In genomic region chr17:33954646-33955554, GRCm38 (mm10) we compare ENCODE assay signal across 7 mouse cellular contexts. TPM values are rescaled to one million over a fixed set of nuclear protein-coding genes. Genes with fewer than 3 reads are reported as not detected.
DNase-seq lines count a peak whose midpoint lies in the region; ATAC-seq and TF ChIP-seq lines count a peak whose summit lies in the region.

No protein-coding gene starts in this region.

- peak overlapping the region; percentile 94 for H3K9ac ChIP-seq in forebrain, embryonic 16.5 days (replicated peaks; ENCODE audit: low read depth, low read length)
- peak overlapping the region; percentile 96 for H3K9ac ChIP-seq in limb, embryonic 14.5 days (ENCODE audit: low read depth, low read length, severe bottlenecking)

- DNase-seq in lung, adult 18-20 months: peak; percentile 3 to 44
- DNase-seq in lung, postnatal 4 days: no peak
- no peak for DNase-seq in limb, embryonic 14.5 days (ENCODE audit: low spot score)
- no peak for DNase-seq in urinary bladder, adult 18-20 months (ENCODE audit: low spot score in 2 of 2)

- H3K4me1 ChIP-seq in brown adipose tissue, adult 24 weeks (ENCODE audit: control insufficient read depth, insufficient read depth, insufficient read length, low read length): peaks cover 4% of the 10 kb centered on the region; the same call in 1 of the 2 replicates
- H3K4me1 ChIP-seq in forebrain, embryonic 16.5 days (replicated peaks; ENCODE audit: control insufficient read depth, insufficient read depth, low read length): peaks cover 51% of the 10 kb centered on the region
- H3K4me1 ChIP-seq in limb, embryonic 14.5 days (ENCODE audit: control insufficient read depth, insufficient read depth, low read length): peaks cover 38% of the 10 kb centered on the region
- peaks cover 29% of the 10 kb centered on the region for H3K4me1 ChIP-seq in olfactory bulb, adult 2 months (ENCODE audit: control insufficient read depth, insufficient read depth, low read length)

- H3K9me3 ChIP-seq in forebrain, embryonic 16.5 days (ENCODE audit: control insufficient read depth, low read length): no peaks in the 10 kb centered on the region
- no peaks in the 10 kb centered on the region for H3K9me3 ChIP-seq in limb, embryonic 14.5 days (ENCODE audit: control insufficient read depth, low read length)

- H3K4me2 ChIP-seq in forebrain, embryonic 16.5 days (ENCODE audit: low read length): peak overlapping the region; percentile 82
- H3K4me2 ChIP-seq in limb, embryonic 14.5 days (replicated peaks; ENCODE audit: low read depth, low read length, severe bottlenecking): peak overlapping the region; percentile 99

- peaks cover 10% of the 10 kb centered on the region for H3K36me3 ChIP-seq in forebrain, embryonic 16.5 days (ENCODE audit: control insufficient read depth, insufficient read depth)
- peaks cover 60% of the 10 kb centered on the region for H3K36me3 ChIP-seq in limb, embryonic 14.5 days (ENCODE audit: control insufficient read depth, insufficient read depth, low read length)

- ATAC-seq in forebrain, embryonic 16.5 days: peak; percentile 39
- ATAC-seq in limb, embryonic 14.5 days (ENCODE audit: low FRiP score, low read depth): peak; percentile 7

- TF ChIP-seq CTCF in olfactory bulb, adult 2 months (IDR thresholded peaks at IDR 0.05; ENCODE audit: insufficient read depth, low read depth, low read length): no peak

- TF ChIP-seq POLR2A in limb, embryonic 14.5 days (IDR thresholded peaks at IDR 0.05; ENCODE audit: borderline replicate concordance, extremely low read depth, insufficient read depth, insufficient read length): no peak
- no peak for TF ChIP-seq POLR2A in olfactory bulb, adult 2 months (IDR thresholded peaks at IDR 0.05; ENCODE audit: insufficient read depth, low read depth, low read length)

- H3K27me3 ChIP-seq in forebrain, embryonic 16.5 days (replicated peaks; ENCODE audit: control insufficient read depth, insufficient read depth, low read length): no peaks in the 10 kb centered on the region
- no peaks in the 10 kb centered on the region for H3K27me3 ChIP-seq in limb, embryonic 14.5 days (ENCODE audit: control insufficient read depth, insufficient read depth, low read length)

- H3K27ac ChIP-seq in brown adipose tissue, adult 24 weeks (replicated peaks; ENCODE audit: low read depth, low read length): peak overlapping the region; percentile 62
- H3K27ac ChIP-seq in forebrain, embryonic 16.5 days (ENCODE audit: low read length): peak overlapping the region; percentile 88
- H3K27ac ChIP-seq in limb, embryonic 14.5 days (replicated peaks; ENCODE audit: low read depth, low read length): peak overlapping the region; percentile 91
- H3K27ac ChIP-seq in olfactory bulb, adult 2 months (ENCODE audit: insufficient read depth, low read depth, low read length): peak overlapping the region; percentile 30; the same call in 1 of the 2 replicates

- WGBS in forebrain, embryonic 16.5 days: 2% methylated on average over 33 of the region's 33 CpGs
- WGBS in limb, embryonic 14.5 days: 1% methylated on average over 33 of the region's 33 CpGs
- under 1% methylated on average over 33 of the region's 33 CpGs for WGBS in olfactory bulb, adult 2 months

- peak overlapping the region; percentile 90 for H3K4me3 ChIP-seq in brown adipose tissue, adult 24 weeks (ENCODE audit: insufficient read depth, low read depth, low read length)
- H3K4me3 ChIP-seq in forebrain, embryonic 16.5 days (replicated peaks; ENCODE audit: low read length): peak overlapping the region; percentile 85
- peak overlapping the region; percentile 95 for H3K4me3 ChIP-seq in limb, embryonic 14.5 days (replicated peaks; ENCODE audit: low read length)
- peak overlapping the region; percentile 83 for H3K4me3 ChIP-seq in olfactory bulb, adult 2 months (ENCODE audit: insufficient read depth, low read depth, low read length)

RNA-seq across cellular contexts. Expression of gene Vps52, which starts 0.7 kb away (rescaled TPM):
- 23.9 and 29.3 TPM in 2 replicates for polyA plus RNA-seq in brown adipose tissue, adult 24 weeks (2012; ENCODE audit: insufficient read depth, insufficient read length, missing spikeins)
- 79.5 and 81.0 TPM in 2 replicates for polyA plus RNA-seq in forebrain, embryonic 16.5 days (2015; fragmentation: Nextera tagmentation; extraction: Ambion mirVana)
- 48.8 and 62.7 TPM in 2 replicates for polyA plus RNA-seq in limb, embryonic 14.5 days (2012; rRNA removed)
- 38.6 and 43.4 TPM in 2 replicates for polyA plus RNA-seq in limb, embryonic 14.5 days (2014; fragmentation: Nextera tagmentation; extraction: Ambion mirVana)
- not detected in 2 replicates for polyA plus RNA-seq in olfactory bulb, adult 2 months (2012; ENCODE audit: insufficient read depth, insufficient read length, low replicate concordance, missing spikeins)

RNA-seq across cellular contexts. Expression of gene Rps18, which starts 0.9 kb away (rescaled TPM):
- 635 and 763 TPM in 2 replicates for polyA plus RNA-seq in brown adipose tissue, adult 24 weeks (2012; ENCODE audit: insufficient read depth, insufficient read length, missing spikeins)
- 811 and 837 TPM in 2 replicates for polyA plus RNA-seq in forebrain, embryonic 16.5 days (2015; fragmentation: Nextera tagmentation; extraction: Ambion mirVana)
- polyA plus RNA-seq in limb, embryonic 14.5 days (2012; rRNA removed): 1,284 and 1,402 TPM in 2 replicates
- polyA plus RNA-seq in limb, embryonic 14.5 days (2014; fragmentation: Nextera tagmentation; extraction: Ambion mirVana): 2,129 and 2,245 TPM in 2 replicates
- polyA plus RNA-seq in olfactory bulb, adult 2 months (2012; ENCODE audit: insufficient read depth, insufficient read length, low replicate concordance, missing spikeins): 1,298 TPM in 1 of 2 replicates, not detected in the other

RNA-seq across cellular contexts. Expression of gene B3galt4, which starts 3.6 kb away (rescaled TPM):
- polyA plus RNA-seq in brown adipose tissue, adult 24 weeks (2012; ENCODE audit: insufficient read depth, insufficient read length, missing spikeins): 2.2 and 2.4 TPM in 2 replicates
- polyA plus RNA-seq in forebrain, embryonic 16.5 days (2015; fragmentation: Nextera tagmentation; extraction: Ambion mirVana): 10.0 and 13.2 TPM in 2 replicates
- 7.7 and 9.3 TPM in 2 replicates for polyA plus RNA-seq in limb, embryonic 14.5 days (2012; rRNA removed)
- polyA plus RNA-seq in limb, embryonic 14.5 days (2014; fragmentation: Nextera tagmentation; extraction: Ambion mirVana): 4.0 and 6.6 TPM in 2 replicates
- not detected in 2 replicates for polyA plus RNA-seq in olfactory bulb, adult 2 months (2012; ENCODE audit: insufficient read depth, insufficient read length, low replicate concordance, missing spikeins)

RNA-seq across cellular contexts. Expression of gene Wdr46, which starts 14.4 kb away (rescaled TPM):
- polyA plus RNA-seq in brown adipose tissue, adult 24 weeks (2012; ENCODE audit: insufficient read depth, insufficient read length, missing spikeins): 6.6 and 10.1 TPM in 2 replicates
- polyA plus RNA-seq in forebrain, embryonic 16.5 days (2015; fragmentation: Nextera tagmentation; extraction: Ambion mirVana): 26.1 and 29.4 TPM in 2 replicates
- 30.5 and 30.9 TPM in 2 replicates for polyA plus RNA-seq in limb, embryonic 14.5 days (2012; rRNA removed)
- 21.6 and 25.0 TPM in 2 replicates for polyA plus RNA-seq in limb, embryonic 14.5 days (2014; fragmentation: Nextera tagmentation; extraction: Ambion mirVana)
- polyA plus RNA-seq in olfactory bulb, adult 2 months (2012; ENCODE audit: insufficient read depth, insufficient read length, low replicate concordance, missing spikeins): not detected in 2 replicates

RNA-seq across cellular contexts. Expression of gene Pfdn6, which starts 14.8 kb away (rescaled TPM):
- polyA plus RNA-seq in brown adipose tissue, adult 24 weeks (2012; ENCODE audit: insufficient read depth, insufficient read length, missing spikeins): 83.2 and 131 TPM in 2 replicates
- 182 and 196 TPM in 2 replicates for polyA plus RNA-seq in forebrain, embryonic 16.5 days (2015; fragmentation: Nextera tagmentation; extraction: Ambion mirVana)
- polyA plus RNA-seq in limb, embryonic 14.5 days (2012; rRNA removed): 53.6 and 104 TPM in 2 replicates
- polyA plus RNA-seq in limb, embryonic 14.5 days (2014; fragmentation: Nextera tagmentation; extraction: Ambion mirVana): 135 and 142 TPM in 2 replicates
- polyA plus RNA-seq in olfactory bulb, adult 2 months (2012; ENCODE audit: insufficient read depth, insufficient read length, low replicate concordance, missing spikeins): not detected in 2 replicates

Comparison
In these comparisons a context has a peak if more than half of its experiments do, and no peak if none do; other contexts are left out.
1. DNase-seq: peak in lung, adult 18-20 months (2 of 2); none in lung, postnatal 4 days (0 of 2), limb, embryonic 14.5 days (single experiment) and urinary bladder, adult 18-20 months (0 of 2).
2. H3K27ac ChIP-seq: peak in every context shown above with its lines; median percentile 91 in limb, embryonic 14.5 days; 88 in forebrain, embryonic 16.5 days; 62 in brown adipose tissue, adult 24 weeks; 30 in olfactory bulb, adult 2 months.
3. Peak in every context shown above with its lines, with median percentiles within 50 percentile points of each other: H3K4me3 ChIP-seq.